ENCODE assay signal across 8 mouse cellular contexts in genomic region chr6:30205587-30206202, GRCm38 (mm10).
DNase-seq lines count a peak whose midpoint lies in the region; ATAC-seq and TF ChIP-seq lines count a peak whose summit lies in the region.

No protein-coding gene starts in this region.

- H3K4me2 ChIP-seq in hindbrain, embryonic 16.5 days (ENCODE audit: low read length): peak overlapping the region; percentile 64

- H3K27ac ChIP-seq in gastrocnemius, adult 2 months: no peak overlapping the region
- H3K27ac ChIP-seq in hindbrain, embryonic 16.5 days (ENCODE audit: low read depth, low read length): no peak overlapping the region

- 7% methylated on average over 30 of the region's 30 CpGs for WGBS in hindbrain, embryonic 16.5 days

- H3K9me3 ChIP-seq in hindbrain, embryonic 16.5 days (ENCODE audit: control insufficient read depth, low read length): no peaks in the 10 kb centered on the region
- peaks cover 14% of the 10 kb centered on the region for H3K9me3 ChIP-seq in megakaryocyte, embryonic 14.5 days

- H3K9ac ChIP-seq in hindbrain, embryonic 16.5 days (ENCODE audit: low read depth, low read length): peak overlapping the region; percentile 55

- TF ChIP-seq CTCF in gastrocnemius, adult 2 months (IDR thresholded peaks at IDR 0.05): peak; percentile 95

- intact Hi-C loops in gastrocnemius, adult 2 months (cut with DNase I): loop anchor here (5.0 to 10.0 kb wide), 3 partner anchors 111 to 353 kb away; no protein-coding TSS in a partner anchor

- no peaks in the 10 kb centered on the region for H3K27me3 ChIP-seq in hindbrain, embryonic 16.5 days (replicated peaks; ENCODE audit: control insufficient read depth, insufficient read depth, low read length)
- peaks cover 5% of the 10 kb centered on the region for H3K27me3 ChIP-seq in megakaryocyte, embryonic 14.5 days (replicated peaks)

- peak; percentile 83 for ATAC-seq in hindbrain, embryonic 16.5 days

- H3K4me1 ChIP-seq in hindbrain, embryonic 16.5 days (ENCODE audit: control insufficient read depth, insufficient read depth, low read depth, low read length): peaks cover 3% of the 10 kb centered on the region
- H3K4me1 ChIP-seq in megakaryocyte, embryonic 14.5 days: peaks cover 15% of the 10 kb centered on the region

- DNase-seq in adipocyte (ENCODE audit: low spot score): peak; percentile 57
- peak; percentile 59 to 79 for DNase-seq in cerebellum, postnatal 4 days (ENCODE audit: low spot score in 2 of 2)
- peak; percentile 83 for DNase-seq in gastrocnemius, adult 2 months
- DNase-seq in left cerebral cortex, adult 8-10 months (ENCODE audit: low spot score in 2 of 2): peak; percentile 37 to 50
- peak; percentile 70 to 83 for DNase-seq in right cerebral cortex, postnatal 10 days (ENCODE audit: low spot score in 2 of 2)
- DNase-seq in urinary bladder, postnatal 36 days (ENCODE audit: low spot score in 2 of 2): peak; percentile 46 to 76

- H3K4me3 ChIP-seq in gastrocnemius, adult 2 months: peak overlapping the region; percentile 20
- peak overlapping the region; percentile 37 for H3K4me3 ChIP-seq in hindbrain, embryonic 16.5 days (ENCODE audit: low read length)
- peak overlapping the region; percentile 84 for H3K4me3 ChIP-seq in megakaryocyte, embryonic 14.5 days (replicated peaks)

- no peaks in the 10 kb centered on the region for H3K36me3 ChIP-seq in hindbrain, embryonic 16.5 days (ENCODE audit: control insufficient read depth, insufficient read depth, low read length)
- peaks cover 7% of the 10 kb centered on the region for H3K36me3 ChIP-seq in megakaryocyte, embryonic 14.5 days (replicated peaks; ENCODE audit: low read length)

Comparison
In these comparisons a context has a peak if more than half of its experiments do, and no peak if none do; other contexts are left out.
1. H3K4me3 ChIP-seq: peak in every context shown above with its lines; median percentile 84 in megakaryocyte, embryonic 14.5 days; 37 in hindbrain, embryonic 16.5 days; 20 in gastrocnemius, adult 2 months.